Mouse (Mus musculus): Measurements from ENCODE around the gene Folr1.

The Folr1 gene

DNA sequence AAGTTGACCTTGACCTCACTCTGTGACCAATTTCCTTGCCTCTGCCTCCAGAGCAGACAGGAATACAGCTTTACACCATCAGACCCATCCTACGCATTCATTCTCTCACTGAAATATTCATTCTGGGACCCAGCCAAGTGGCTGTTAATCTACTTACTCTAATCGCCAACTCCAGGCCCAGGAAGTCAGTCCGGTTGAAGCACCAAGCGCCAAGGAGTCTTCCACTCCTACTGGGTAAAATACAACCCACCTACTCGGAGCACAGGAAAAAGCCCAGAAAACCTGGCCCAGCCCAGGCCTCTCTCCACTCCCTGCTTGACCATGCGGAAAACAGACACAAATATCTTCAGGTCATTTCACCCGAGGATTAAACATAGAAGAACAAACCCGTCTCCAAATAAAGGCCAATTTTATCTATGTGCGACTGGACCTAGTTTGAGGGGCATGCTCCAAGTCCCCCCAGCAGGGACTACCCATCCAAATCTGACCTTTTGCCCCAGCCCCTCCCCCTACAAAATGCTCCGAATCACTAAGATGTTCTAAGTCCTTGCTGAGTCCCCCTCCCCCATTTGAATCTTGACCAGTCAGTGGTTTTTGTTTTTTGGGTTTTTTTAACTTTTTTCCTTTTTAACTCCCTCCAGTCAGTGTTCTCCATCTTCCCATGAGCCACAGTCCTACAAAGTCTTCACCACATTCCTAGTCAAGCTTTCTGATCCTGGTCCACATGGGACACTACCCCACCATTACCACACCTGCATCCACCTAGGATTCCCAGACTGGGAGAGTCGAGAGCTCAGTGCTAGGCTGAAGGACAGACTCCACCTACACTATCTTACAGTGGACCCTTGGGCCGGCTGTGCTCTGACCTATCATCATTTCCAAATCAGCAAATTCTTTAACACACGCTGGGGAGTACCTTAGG is 2.1 kb downstream of the Folr1 start:
- no peak for DNase-seq (ENCODE audit: low spot score)

GRCm38 (mm10) chr7:101867482-101867881 is 3.1 kb downstream of the Folr1 start:
- no peak for DNase-seq (ENCODE audit: low spot score)

DNA sequence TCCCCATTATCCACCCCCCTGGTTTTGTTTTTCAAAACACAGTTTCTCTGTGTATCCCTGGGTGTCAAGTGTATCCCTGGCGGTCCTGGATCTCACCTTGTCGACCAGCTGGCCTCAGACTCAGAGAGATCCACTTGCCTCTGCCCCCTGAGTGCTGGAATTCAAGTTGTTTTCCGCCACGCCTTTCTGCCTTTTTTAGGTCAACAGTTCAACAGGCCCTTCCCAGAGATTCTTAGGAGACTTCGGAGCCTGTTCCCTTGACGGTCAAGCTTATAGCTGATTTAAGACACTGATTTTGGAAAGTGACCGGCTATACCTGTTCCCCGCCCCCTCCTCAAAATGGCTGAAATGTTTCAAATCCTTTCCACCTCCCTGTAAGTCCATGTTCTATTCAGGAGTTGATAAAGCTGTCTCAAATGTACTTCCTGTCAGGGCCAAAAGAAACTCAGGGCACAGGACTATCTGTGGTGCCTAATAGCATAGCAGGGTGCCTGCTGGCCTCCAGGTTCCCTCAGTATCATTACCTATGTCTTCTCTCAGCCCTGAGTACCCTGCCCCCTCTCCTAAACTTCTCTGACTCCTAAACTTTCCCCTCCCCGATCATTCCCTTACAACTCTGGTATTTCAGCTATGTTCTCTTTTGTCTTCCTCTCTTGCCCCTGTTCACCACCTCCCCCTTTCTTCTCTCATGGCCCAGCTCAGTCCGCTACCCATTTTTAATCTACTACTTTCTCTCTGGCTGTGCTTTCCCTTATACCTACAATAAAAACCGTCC is 3.9 kb downstream of the Folr1 start:
- no peak for DNase-seq (ENCODE audit: low spot score)

DNA sequence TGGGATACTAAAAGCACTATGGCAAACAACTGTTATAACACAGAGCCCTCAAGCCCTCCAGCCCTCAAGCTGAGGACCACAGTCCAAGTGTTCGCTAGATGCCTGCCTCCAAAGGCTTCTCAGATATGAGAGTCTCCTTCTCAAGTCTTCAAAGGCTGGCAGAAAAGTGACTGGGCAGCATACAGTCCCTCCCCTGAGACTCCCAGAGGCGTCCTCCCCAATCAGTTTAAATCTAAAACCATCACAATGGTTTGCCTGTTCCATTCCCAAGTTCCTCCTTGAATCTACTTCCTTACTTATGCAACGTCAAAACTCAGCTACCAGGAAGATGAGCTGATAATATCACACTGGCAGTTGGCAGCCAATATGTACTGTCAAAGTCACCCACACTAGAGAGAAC is 7.2 kb downstream of the Folr1 start, which contains the start of gene Anapc15:
Gene Anapc15, plus strand, starts transcription at position 301 of the 400 bp plus-strand sequence.
- no peak for DNase-seq (ENCODE audit: low spot score)

GRCm38 (mm10) chr7:101862291-101862690 is 8.3 kb downstream of the Folr1 start:
- DNase-seq (ENCODE audit: low spot score): no peak

DNA sequence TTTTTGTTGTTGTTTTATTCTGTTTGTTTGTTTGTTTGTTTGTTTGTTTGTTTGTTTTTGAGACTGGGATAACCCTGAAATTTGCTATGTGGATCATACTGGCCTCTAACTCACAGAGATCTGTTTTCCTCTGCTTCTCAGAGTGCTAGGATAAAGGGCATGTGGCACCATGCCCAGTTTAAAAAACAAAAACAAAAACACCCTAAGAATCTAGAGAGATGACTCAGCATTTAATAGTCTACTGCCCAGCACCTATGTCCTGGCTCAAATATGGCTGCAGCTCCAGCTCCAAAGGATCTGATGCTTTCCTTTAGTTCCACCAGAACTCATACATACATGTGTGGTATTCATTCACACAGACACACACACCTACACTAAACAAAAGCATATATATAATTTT is 9.6 kb downstream of the Folr1 start:
- no peak for DNase-seq (ENCODE audit: low spot score)

DNA sequence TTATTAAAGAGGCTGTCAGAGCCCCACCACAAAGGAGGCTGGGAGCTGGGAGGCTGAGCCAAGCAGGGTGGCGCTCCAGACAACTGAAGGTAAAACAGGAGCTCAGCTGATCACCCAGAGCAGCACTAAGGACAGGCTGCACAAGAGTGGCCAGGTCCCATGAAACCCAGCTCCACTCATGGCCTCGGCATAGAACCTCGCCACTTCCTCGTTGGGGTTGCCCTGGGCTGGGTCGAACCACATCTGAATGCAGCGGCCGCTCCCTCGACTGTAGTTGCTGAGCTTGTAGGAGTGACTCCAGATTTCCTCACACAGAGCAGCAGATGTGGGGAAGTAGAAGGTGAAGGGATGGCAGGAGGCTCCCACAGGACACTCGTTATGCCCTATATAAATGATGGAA is 12.2 kb downstream of the Folr1 start:
- DNase-seq (ENCODE audit: low spot score): no peak

GRCm38 (mm10) chr7:101857094-101857493 is 13.5 kb downstream of the Folr1 start, which contains the start of gene Folr2:
TSS of gene Folr2 (minus strand) at chr7:101857194.
- DNase-seq (ENCODE audit: low spot score): no peak

- DNase-seq (ENCODE audit: low spot score): no peak
Observed at GRCm38 (mm10) chr7:101853816-101854215, 16.8 kb downstream of the Folr1 start.

DNA sequence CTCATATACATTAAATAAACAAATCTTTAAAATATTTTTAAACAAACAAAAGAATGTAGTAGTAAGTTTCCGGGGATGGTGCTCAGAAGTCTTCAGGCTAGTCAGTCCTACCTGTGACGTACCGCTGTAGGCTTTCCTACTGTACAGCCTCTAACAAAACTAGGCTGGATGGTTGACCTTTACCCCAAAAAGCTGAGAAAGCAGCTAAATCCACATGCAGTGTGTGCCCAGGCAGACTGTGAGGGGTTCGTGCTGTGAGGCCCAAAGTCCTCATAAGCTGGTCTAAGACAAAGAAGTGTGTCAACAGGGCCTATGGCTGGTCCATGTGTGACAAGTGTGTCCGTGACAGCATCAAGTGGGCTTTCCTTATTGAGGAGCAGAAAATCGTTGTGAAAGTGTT is 17.7 kb downstream of the Folr1 start:
- DNase-seq (ENCODE audit: low spot score): no peak

GRCm38 (mm10) chr7:101851689-101852088 is 18.9 kb downstream of the Folr1 start:
- no peak for DNase-seq (ENCODE audit: low spot score)

DNA sequence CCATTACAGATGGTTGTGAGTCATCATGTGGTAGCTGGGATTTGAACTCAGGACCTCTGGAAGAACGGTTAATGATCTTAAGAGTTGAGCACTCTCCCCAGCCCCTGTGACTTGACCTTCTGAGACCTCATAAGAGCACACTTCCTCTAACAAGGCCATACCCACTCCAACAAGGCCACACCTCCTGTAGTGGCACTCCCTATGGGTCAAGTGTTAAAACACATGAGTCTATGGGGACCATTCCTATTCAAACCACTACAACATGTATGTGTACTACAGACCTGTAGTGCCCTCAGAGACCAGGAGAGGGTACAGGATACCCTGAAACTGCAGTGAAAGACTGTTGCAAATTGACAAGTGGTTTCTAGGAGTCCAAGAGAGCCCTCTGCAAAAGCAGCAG is 22.7 kb downstream of the Folr1 start:
- DNase-seq (ENCODE audit: low spot score): no peak

- no peak for DNase-seq (ENCODE audit: low spot score)
Observed at GRCm38 (mm10) chr7:101844186-101844585, 26.4 kb downstream of the Folr1 start.

GRCm38 (mm10) chr7:101837606-101838471 is 32.7 kb downstream of the Folr1 start, which contains the start of gene Inppl1:
TSS of gene Inppl1 (minus strand) at chr7:101838229.
- DNase-seq (ENCODE audit: low spot score): peak; percentile 52

GRCm38 (mm10) chr7:101837154-101837605 is 33.4 kb downstream of the Folr1 start:
- no peak for DNase-seq (ENCODE audit: low spot score)

DNA sequence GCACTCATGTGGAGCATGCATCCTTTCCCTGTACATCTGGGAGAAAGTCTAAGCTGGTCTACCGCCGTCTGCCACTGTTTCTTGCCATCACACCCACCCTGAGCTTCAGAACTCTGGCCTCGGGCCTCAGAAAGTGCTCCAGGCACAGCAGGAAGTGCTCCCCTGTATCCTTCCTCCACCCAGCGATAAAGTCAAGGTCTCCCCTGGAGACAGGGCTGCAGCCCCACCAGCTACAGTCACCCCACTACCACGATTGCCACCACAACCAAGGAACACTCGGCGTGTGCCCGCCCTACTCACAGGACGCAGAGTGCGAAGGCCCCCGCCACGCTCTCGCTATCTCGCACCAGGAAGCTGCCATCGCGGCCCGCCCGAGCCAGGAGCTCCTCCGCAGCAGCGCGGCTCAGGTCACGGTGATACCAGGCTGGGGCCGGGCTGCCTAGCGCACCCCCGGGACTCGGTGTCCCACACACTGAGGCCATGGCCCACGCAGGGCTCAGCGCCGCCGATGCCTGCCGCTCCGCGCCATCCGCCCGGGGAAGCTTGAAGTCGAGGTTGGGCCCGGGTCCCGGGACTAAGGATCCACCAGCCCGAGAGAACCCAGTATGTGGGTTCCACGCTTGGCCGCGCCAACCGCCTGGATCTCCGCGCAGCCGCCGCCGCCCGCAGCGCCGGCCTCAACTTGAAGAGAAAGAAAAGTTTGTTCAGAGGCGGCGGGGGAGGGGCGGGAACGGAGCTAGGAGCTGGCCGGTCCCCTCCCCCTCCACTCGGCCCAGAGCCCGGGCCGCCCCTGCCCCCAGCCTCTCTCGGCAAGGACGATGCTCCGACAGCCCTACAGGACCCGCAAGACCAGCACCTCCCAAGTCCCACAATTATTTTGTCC is 34.1 kb downstream of the Folr1 start:
- no peak for DNase-seq (ENCODE audit: low spot score)

GRCm38 (mm10) chr7:101835457-101836109 is 35.0 kb downstream of the Folr1 start:
- DNase-seq (ENCODE audit: low spot score): no peak

DNA sequence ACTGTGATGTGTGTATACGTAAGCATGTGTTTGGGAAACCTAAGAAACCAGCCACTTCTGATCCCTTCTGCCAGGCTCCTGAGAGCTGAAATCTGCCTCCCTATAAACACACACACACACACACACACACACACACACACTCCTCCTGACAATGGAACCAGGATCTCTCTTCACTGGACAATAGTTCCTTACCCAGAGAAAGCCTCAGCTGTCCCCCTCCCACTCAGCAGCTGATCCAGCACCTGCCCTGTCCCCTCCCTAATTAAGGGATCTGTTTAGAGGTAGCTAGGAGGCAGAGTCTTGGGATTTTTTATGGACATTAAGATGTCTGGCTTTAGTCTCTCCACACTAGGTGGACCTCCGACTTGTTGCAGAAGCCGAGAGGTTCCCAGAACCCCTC is 35.7 kb downstream of the Folr1 start:
- no peak for DNase-seq (ENCODE audit: low spot score)

- no peak for DNase-seq (ENCODE audit: low spot score)
Observed at GRCm38 (mm10) chr7:101833916-101834584, 36.5 kb downstream of the Folr1 start.

GRCm38 (mm10) chr7:101833352-101833751 is 37.2 kb downstream of the Folr1 start:
- no peak for DNase-seq (ENCODE audit: low spot score)
